Mouse (Mus musculus): ENCODE data around the gene Pcif1.

- TF ChIP-seq CTCF (IDR thresholded peaks at IDR 0.05; ENCODE audit: extremely low read depth, insufficient read depth, low read length): peak; percentile 37
- TF ChIP-seq POLR2A (IDR thresholded peaks at IDR 0.05; ENCODE audit: extremely low read depth, insufficient read depth, low read length): peak; percentile 55; the same call in 1 of the 2 replicates
Observed at GRCm38 (mm10) chr2:164832748-164833301, 46.3 kb upstream of the Pcif1 start, which contains the start of gene Ctsa.

All from cortical plate, adult 2 months (tissue).